Mouse (Mus musculus): ENCODE data around the gene Hpcal1.

DNA sequence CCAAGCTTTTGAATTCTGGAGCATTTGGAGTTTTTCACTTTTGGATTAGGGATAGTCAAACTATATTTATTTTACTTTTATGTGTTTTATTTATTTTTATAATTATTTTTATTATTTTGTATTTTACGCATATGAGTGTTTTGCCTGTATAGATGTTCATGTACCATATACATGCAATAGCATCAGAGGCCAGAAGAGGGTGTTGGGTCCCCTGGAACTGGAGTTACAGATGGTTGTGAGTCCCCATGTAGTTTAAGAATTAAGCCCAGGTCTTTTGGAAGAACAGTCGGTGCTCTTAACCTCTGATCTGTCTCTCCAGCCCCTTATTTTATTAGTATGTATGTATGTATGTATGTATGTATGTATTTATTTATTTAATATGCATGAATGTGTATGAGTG lies 12.9 kb upstream of the Hpcal1 start:
- TF ChIP-seq CTCF (IDR thresholded peaks at IDR 0.05; ENCODE audit: control insufficient read depth, insufficient read depth, insufficient replicate concordance, low read depth, low read length) (no peak), POLR2A (IDR thresholded peaks at IDR 0.05; ENCODE audit: control insufficient read depth, low read depth, low read length) (no peak)
